Mouse (Mus musculus) hindbrain, embryonic 16.5 days (tissue): ENCODE measurements around the gene Mutyh. TPM values are rescaled to one million over a fixed set of nuclear protein-coding genes. Genes with fewer than 3 reads are reported as not detected.

ENCODE experiments used
- ATAC-seq: fragments of 200-750 bp; cut with Nextera tagmentation; 2 replicates; pipeline ENCODE4 v1.8.0; 2017; ENCODE audit warnings: moderate TSS enrichment, moderate library complexity
- H3K27ac ChIP-seq: fragments of 300-500 bp; sonication (generic); 2 replicates; pipeline ENCODE4 v1.5.1; 2014; ENCODE audit warnings: low read depth, mild to moderate bottlenecking, control low read depth, low read length, moderate library complexity
- H3K27me3 ChIP-seq: fragments of 300-500 bp; sonication (generic); replicated peaks from 2 replicates; pipeline ENCODE4 v1.6.1; 2014; ENCODE audit warnings: low read length; ENCODE audit not compliant: control insufficient read depth, insufficient read depth
- H3K36me3 ChIP-seq: fragments of 300-500 bp; sonication (generic); 2 replicates; pipeline ENCODE4 v1.6.1; 2014; ENCODE audit warnings: mild to moderate bottlenecking, low read length, moderate library complexity, mixed read lengths; ENCODE audit not compliant: control insufficient read depth, insufficient read depth
- H3K4me1 ChIP-seq: fragments of 300-500 bp; sonication (generic); 2 replicates; pipeline ENCODE4 v1.6.1; 2014; ENCODE audit warnings: low read depth, low read length; ENCODE audit not compliant: control insufficient read depth, insufficient read depth
- H3K4me2 ChIP-seq: fragments of 300-500 bp; sonication (generic); 2 replicates; pipeline ENCODE4 v1.6.1; 2014; ENCODE audit warnings: mild to moderate bottlenecking, low read length, control low read depth, moderate library complexity
- H3K4me3 ChIP-seq: fragments of 300-500 bp; sonication (generic); 2 replicates; pipeline ENCODE4 v1.5.1; 2014; ENCODE audit warnings: mild to moderate bottlenecking, low read length, control low read depth, moderate library complexity
- H3K9ac ChIP-seq: fragments of 300-500 bp; sonication (generic); 2 replicates; pipeline ENCODE4 v1.6.1; 2014; ENCODE audit warnings: low read depth, mild to moderate bottlenecking, control low read depth, low read length, moderate library complexity
- H3K9me3 ChIP-seq: fragments of 300-500 bp; sonication (generic); 2 replicates; pipeline ENCODE4 v1.6.1; 2014; ENCODE audit warnings: mild to moderate bottlenecking, low read length, moderate library complexity; ENCODE audit not compliant: control insufficient read depth
- WGBS: fragments of 180-500 bp; shearing (Covaris S2); extraction: QIAGEN DNeasy Blood & Tissue Kit; methylation state at CpG from one replicate; pipeline ENCODE4 v1.1.7; 2014; 5-methylcytosine and 5-hydroxymethylcytosine counted together
- polyA plus RNA-seq: library from polyadenylated mRNA; unstranded; fragments of >200 nt; fragmentation: Nextera tagmentation; extraction: Ambion mirVana; gene quantifications from 2 replicates; pipeline ENCODE4 v1.2.1, GENCODE M21; 2015

The Mutyh gene
- 6.8 and 9.1 TPM in 2 replicates for polyA plus RNA-seq

DNA sequence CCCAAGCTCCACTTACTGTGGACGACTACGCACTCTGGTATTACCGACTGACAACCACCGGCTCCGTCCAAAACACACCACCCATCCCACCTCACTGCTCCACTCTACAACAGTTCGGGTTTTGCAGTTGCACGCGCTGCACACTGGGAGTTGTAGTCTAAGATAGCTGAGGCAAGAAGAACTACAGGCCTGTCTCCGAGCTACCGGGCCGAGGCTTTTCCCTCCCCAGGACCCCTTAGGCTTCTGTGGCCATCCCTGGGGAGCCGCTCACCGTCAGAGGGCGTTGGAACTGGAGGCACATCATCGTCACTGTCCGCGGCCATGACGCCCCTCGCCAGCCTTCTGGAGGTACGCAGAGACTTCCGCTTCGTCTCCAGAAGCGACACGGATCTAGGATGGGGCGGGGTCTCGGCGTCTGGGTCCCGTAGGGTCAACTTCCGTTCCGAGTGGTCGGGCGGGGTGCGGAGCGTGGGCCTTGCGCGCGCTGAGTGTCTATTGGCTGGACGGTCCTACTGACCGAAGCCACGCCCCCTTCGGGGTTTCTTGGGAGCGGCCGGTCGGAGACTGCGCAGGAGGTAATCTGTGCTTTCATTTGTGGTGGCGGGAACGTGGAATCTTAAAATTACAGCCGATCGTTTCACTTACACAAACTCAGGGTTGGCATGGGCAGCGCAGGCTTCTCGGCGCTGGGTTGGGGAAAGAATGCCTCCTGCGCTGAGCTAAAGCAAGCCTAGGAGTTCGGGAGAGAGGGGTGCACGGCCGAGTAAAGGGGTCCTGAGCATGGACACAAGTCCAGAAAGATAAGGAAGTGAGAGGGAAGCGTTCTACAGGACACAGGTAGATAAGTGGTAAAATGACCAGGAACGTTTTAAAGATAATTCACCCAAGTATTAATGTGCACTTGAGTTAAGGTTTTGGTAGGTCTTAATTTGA, at the start of gene Mutyh, which contains the start of gene Toe1:
Gene Mutyh, plus strand, starts transcription at position 527 of the 933 bp plus-strand sequence.
Gene Toe1, minus strand, starts transcription at position 444 of the 933 bp plus-strand sequence.
- Histone ChIP-seq H3K4me3 (peak within 1 kb of the TSS; percentile 76), H3K9me3 (no peaks in the 10 kb centered on the region), H3K9ac (peak within 1 kb of the TSS; percentile 81), H3K4me1 (peaks cover 9% of the 10 kb centered on the region), H3K27ac (peak within 1 kb of the TSS; percentile 94), H3K36me3 (peaks cover 21% of the 10 kb centered on the region), H3K27me3 (no peaks in the 10 kb centered on the region), H3K4me2 (peak within 1 kb of the TSS; percentile 81)
- under 1% methylated on average over 58 of the region's 58 CpGs for WGBS
- peak; percentile 99 for ATAC-seq

DNA sequence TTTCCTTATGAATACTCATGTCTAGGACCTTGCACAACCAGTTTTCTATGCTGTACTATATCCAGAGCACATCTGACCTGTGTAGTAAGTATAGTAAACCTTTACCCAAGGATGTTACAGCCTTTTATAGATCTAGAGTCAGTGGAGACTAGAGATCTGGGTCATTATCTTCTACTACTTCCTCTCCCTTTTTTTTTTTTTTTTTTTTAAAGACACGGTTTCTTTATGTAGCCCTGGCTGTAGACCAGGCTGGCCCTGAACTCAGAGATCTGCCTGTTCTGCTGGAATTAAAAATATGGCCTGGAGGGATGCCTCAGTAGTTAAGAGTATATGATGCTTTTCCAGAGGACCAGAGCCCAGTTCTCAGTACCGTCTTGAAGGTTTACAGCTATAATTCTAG, 45.6 kb upstream of the Mutyh start:
- no peak for ATAC-seq

DNA sequence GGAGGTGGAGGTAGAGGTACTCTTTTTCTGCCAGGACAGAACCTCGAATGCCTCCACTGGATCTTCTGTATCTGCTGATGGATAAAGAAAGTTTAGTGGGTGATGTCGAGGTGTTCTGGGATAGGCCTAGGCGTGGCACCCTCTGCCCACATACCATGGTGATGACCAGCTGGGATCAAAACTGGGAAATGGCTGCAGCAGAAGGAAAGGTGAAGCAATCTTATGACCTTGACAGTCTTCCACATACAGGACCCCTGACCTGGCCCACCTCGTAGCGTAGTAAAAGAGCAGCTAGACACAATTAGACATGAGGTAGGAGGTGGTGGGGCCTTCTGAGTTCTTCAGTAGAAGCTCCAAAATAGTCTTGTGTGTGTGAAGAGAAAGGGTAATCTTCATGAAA, 43.5 kb upstream of the Mutyh start:
- Histone ChIP-seq H3K4me1 (no peaks in the 10 kb centered on the region), H3K9ac (no peak overlapping the region), H3K9me3 (no peaks in the 10 kb centered on the region), H3K27me3 (no peaks in the 10 kb centered on the region), H3K4me3 (no peak overlapping the region), H3K36me3 (no peaks in the 10 kb centered on the region), H3K27ac (no peak overlapping the region), H3K4me2 (no peak overlapping the region)
- ATAC-seq, result no peak
- 91% methylated on average over 5 of the region's 5 CpGs for WGBS

More for the DNA sequence above, 45.6 kb upstream of the Mutyh start:
- Histone ChIP-seq H3K4me2 (no peak overlapping the region), H3K4me1 (no peaks in the 10 kb centered on the region), H3K4me3 (no peak overlapping the region), H3K27me3 (no peaks in the 10 kb centered on the region), H3K36me3 (no peaks in the 10 kb centered on the region), H3K9me3 (no peaks in the 10 kb centered on the region), H3K27ac (no peak overlapping the region), H3K9ac (no peak overlapping the region)
- 87% methylated on average over 2 of the region's 2 CpGs for WGBS

DNA sequence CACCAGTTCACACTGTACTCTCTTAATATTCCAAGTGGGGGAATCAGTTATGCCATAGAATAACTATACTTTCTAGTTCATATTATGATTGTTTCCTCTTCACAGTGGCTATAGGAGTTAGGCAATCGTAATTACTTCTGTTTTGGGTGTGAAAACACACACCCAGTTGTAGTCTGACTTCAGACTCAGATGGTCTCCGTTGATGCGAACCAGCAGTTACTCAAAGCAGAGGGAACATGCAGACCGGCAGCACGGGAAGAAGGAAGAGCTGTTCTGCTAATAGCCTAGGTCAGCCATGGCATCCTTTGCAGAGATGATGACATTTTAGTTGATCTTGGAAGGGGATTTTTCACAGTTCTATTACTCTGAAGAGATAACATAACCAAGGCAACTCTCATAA, 39.0 kb upstream of the Mutyh start:
- Histone ChIP-seq H3K4me1 (no peaks in the 10 kb centered on the region), H3K9ac (no peak overlapping the region), H3K4me2 (no peak overlapping the region), H3K27me3 (no peaks in the 10 kb centered on the region), H3K27ac (no peak overlapping the region), H3K9me3 (no peaks in the 10 kb centered on the region), H3K36me3 (no peaks in the 10 kb centered on the region), H3K4me3 (no peak overlapping the region)
- WGBS, result 86% methylated on average over 5 of the region's 5 CpGs
- ATAC-seq, result no peak

DNA sequence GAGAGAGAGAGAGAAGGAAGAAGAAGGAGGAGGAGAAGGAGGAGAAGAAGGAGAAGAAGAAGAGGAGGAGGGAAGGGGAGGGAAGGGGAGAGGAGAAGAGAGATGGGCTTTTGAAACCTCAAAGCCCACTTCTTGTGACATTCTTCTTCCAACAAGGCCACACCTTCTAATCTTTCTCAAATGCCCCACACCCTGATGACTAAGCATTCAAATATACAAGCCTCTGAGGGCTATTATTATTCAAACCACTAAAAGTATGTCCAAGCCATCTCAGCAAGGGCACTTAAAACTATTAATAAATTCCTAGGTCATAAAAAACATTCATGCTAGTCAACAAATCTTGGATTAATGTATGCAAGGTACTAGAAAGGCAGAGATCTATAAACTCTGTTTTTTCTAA, 38.5 kb upstream of the Mutyh start:
- Histone ChIP-seq H3K9me3 (no peaks in the 10 kb centered on the region), H3K27me3 (no peaks in the 10 kb centered on the region), H3K4me1 (no peaks in the 10 kb centered on the region), H3K27ac (no peak overlapping the region), H3K4me3 (no peak overlapping the region), H3K4me2 (no peak overlapping the region), H3K36me3 (no peaks in the 10 kb centered on the region), H3K9ac (no peak overlapping the region)
- ATAC-seq, result no peak

DNA sequence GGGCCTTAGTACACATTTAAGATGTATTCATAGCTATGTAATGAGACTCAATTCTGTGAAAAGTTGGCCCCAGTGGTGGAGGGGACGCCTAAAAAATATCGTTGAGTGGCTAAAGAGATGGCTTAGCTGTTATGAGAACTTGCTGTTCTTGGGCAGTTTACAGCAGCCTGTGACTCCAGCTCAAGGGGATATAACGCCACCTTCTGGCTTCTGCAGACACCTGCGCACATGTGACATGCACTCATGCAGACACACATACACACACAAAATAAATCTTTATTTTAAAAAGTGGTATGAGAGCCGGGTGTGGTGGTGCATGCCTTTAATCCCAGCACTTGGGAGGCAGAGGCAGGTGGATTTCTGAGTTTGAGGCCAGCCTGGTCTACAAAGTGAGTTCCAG, 31.1 kb upstream of the Mutyh start:
- Histone ChIP-seq H3K27me3 (no peaks in the 10 kb centered on the region), H3K4me1 (no peaks in the 10 kb centered on the region), H3K27ac (no peak overlapping the region), H3K9me3 (no peaks in the 10 kb centered on the region), H3K4me3 (no peak overlapping the region), H3K4me2 (no peak overlapping the region), H3K9ac (no peak overlapping the region), H3K36me3 (no peaks in the 10 kb centered on the region)
- no peak for ATAC-seq
- 96% methylated on average over 5 of the region's 5 CpGs for WGBS

DNA sequence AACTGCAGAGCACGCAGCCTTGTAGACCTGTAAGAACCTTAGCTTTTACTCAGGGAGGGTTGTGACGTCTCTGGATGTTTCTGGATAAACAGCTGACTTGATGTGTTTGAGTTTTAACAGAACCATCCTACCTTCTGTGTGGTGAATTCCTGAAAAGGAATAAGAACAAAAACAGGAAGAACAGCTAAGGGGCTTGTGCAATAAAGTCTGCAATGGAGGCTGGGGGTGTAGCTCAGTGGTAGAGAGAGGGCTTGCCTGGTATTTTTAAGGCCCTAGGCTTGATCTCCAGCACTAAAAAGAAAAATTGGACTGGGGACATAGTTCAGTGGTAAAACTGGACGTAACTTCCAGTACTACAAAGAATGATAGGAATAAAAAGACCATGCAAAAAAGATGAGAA, 30.4 kb upstream of the Mutyh start:
- WGBS, result 93% methylated on average over 3 of the region's 3 CpGs
- no peaks in the 10 kb centered on the region for H3K27me3 ChIP-seq
- no peak overlapping the region for H3K9ac ChIP-seq
- H3K36me3 ChIP-seq, result no peaks in the 10 kb centered on the region
- H3K9me3 ChIP-seq, result no peaks in the 10 kb centered on the region
- H3K27ac ChIP-seq, result no peak overlapping the region
- no peaks in the 10 kb centered on the region for H3K4me1 ChIP-seq
- ATAC-seq, result no peak
- H3K4me3 ChIP-seq, result no peak overlapping the region
- no peak overlapping the region for H3K4me2 ChIP-seq

DNA sequence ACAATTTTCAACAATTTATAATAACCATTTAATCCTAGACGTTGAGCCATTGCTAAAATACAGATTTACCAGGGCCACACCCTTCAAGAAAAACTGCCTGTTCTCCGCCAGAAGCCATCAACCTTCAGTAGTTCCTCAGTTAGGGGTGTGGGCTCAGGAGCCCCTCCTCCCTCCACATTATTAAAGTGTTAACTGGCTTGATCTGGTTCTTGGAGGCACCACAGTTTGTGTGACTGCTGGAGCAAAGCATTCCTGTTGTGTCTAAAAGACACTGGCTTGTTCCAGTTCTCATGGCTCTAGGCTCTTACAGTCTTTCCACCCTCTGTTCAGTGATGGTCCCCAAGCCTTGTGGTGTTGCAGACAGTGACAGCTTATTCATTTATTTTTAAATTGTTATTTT, 27.0 kb upstream of the Mutyh start:
- Histone ChIP-seq H3K4me1 (peaks cover 3% of the 10 kb centered on the region), H3K9me3 (no peaks in the 10 kb centered on the region), H3K4me2 (no peak overlapping the region), H3K27me3 (no peaks in the 10 kb centered on the region), H3K4me3 (no peak overlapping the region), H3K36me3 (no peaks in the 10 kb centered on the region), H3K27ac (no peak overlapping the region), H3K9ac (no peak overlapping the region)
- WGBS, result 86% methylated on average over 2 of the region's 2 CpGs
- no peak for ATAC-seq

DNA sequence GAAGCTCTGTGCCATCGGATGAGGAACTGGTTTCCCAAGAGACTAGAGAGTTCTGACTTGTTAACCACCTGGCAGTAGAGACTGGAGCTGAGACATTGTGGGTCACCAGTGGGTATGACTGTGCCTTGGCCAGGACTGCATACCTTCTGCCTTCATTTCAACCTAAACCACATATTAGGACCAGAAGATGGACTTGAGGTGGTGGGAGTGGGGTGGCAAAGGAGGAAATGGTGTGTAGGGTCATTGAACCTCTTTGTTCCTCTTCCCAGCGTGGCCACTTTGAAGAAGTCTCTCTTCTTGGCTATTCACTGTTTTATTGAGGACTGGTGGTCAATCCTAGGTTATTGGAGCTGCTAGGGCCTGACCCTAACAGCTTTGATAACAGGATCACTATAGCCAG, 26.2 kb upstream of the Mutyh start:
- Histone ChIP-seq H3K9me3 (no peaks in the 10 kb centered on the region), H3K4me2 (no peak overlapping the region), H3K9ac (no peak overlapping the region), H3K27me3 (no peaks in the 10 kb centered on the region), H3K4me3 (no peak overlapping the region), H3K27ac (no peak overlapping the region), H3K36me3 (no peaks in the 10 kb centered on the region), H3K4me1 (peaks cover 3% of the 10 kb centered on the region)
- ATAC-seq, result no peak
- WGBS, result 37% methylated on average over 2 of the region's 2 CpGs
